Mouse (Mus musculus) liver, embryonic 12.5 days (tissue): Measurements from ENCODE around the gene Zbtb32. TPM values are rescaled to one million over a fixed set of nuclear protein-coding genes. Genes with fewer than 3 reads are reported as not detected.
A peak's percentile ranks its signal among the peaks of the same experiment; 100 is the strongest.

ENCODE experiments used
- ATAC-seq: fragments of 200-750 bp; cut with Nextera tagmentation; 2 replicates; pipeline ENCODE4 v1.8.0; 2017; ENCODE audit warnings: moderate number of reproducible peaks, mild to moderate bottlenecking, moderate library complexity
- H3K27ac ChIP-seq: fragments of 300-500 bp; sonication (generic); 2 replicates; pipeline ENCODE4 v1.5.1; 2016; ENCODE audit warnings: mild to moderate bottlenecking
- H3K27me3 ChIP-seq: fragments of 300-500 bp; sonication (generic); replicated peaks from 2 replicates; pipeline ENCODE4 v1.6.1; 2016; ENCODE audit warnings: mild to moderate bottlenecking, moderate library complexity
- H3K36me3 ChIP-seq: fragments of 300-500 bp; sonication (generic); 2 replicates; pipeline ENCODE4 v1.6.1; 2016; ENCODE audit warnings: mild to moderate bottlenecking, moderate library complexity
- H3K4me1 ChIP-seq: fragments of 300-500 bp; sonication (generic); 2 replicates; pipeline ENCODE4 v1.6.1; 2016
- H3K4me2 ChIP-seq: fragments of 300-500 bp; sonication (generic); 2 replicates; pipeline ENCODE4 v1.6.1; 2016; ENCODE audit warnings: mild to moderate bottlenecking, moderate library complexity
- H3K4me3 ChIP-seq: fragments of 300-500 bp; sonication (generic); 2 replicates; pipeline ENCODE4 v1.5.1; 2016; ENCODE audit warnings: mild to moderate bottlenecking, moderate library complexity
- H3K9ac ChIP-seq: fragments of 300-500 bp; sonication (generic); 2 replicates; pipeline ENCODE4 v1.6.1; 2016; ENCODE audit warnings: mild to moderate bottlenecking, moderate library complexity
- H3K9me3 ChIP-seq: fragments of 300-500 bp; sonication (generic); replicated peaks from 2 replicates; pipeline ENCODE4 v1.6.1; 2016; ENCODE audit warnings: mild to moderate bottlenecking, moderate library complexity
- WGBS: fragments of 180-500 bp; shearing (Covaris S2); methylation state at CpG from one replicate; pipeline ENCODE4 v1.1.7; 2016; ENCODE audit not compliant: insufficient replicate concordance; 5-methylcytosine and 5-hydroxymethylcytosine counted together
- polyA plus RNA-seq: library from polyadenylated mRNA; unstranded; fragments of >200 nt; fragmentation: Nextera tagmentation; extraction: Ambion mirVana; gene quantifications from 2 replicates; pipeline ENCODE4 v1.2.1, GENCODE M21; 2016

Zbtb32 gene
- polyA plus RNA-seq, 1 experiment from 2014 or later: 0.20 TPM

GRCm38 (mm10) chr7:30599933-30600353 is 1.2 kb upstream of the Zbtb32 start:
- peak overlapping the region; percentile 55 for H3K4me2 ChIP-seq
- H3K36me3 ChIP-seq: no peaks in the 10 kb centered on the region
- no peak overlapping the region for H3K27ac ChIP-seq
- WGBS: 2% methylated on average over 16 of the region's 16 CpGs
- peak; percentile 97 for ATAC-seq
- H3K9ac ChIP-seq: peak overlapping the region; percentile 40; the same call in 1 of the 2 replicates
- peaks cover 20% of the 10 kb centered on the region for H3K4me1 ChIP-seq
- 0 out of 2 replicates have a peak, but pooled peaks cover 8% of the 10 kb centered on the region for H3K27me3 ChIP-seq
- H3K9me3 ChIP-seq: no peaks in the 10 kb centered on the region
- H3K4me3 ChIP-seq: peak overlapping the region; percentile 25

- 68% methylated on average over 5 of the region's 5 CpGs for WGBS
- Histone ChIP-seq H3K27ac (no peak overlapping the region), H3K27me3 (0 out of 2 replicates have a peak, but pooled peaks cover 13% of the 10 kb centered on the region), H3K9me3 (no peaks in the 10 kb centered on the region), H3K4me2 (no peak overlapping the region), H3K4me1 (peaks cover 34% of the 10 kb centered on the region), H3K9ac (no peak overlapping the region), H3K36me3 (no peaks in the 10 kb centered on the region), H3K4me3 (no peak overlapping the region)
- no peak for ATAC-seq
Measured at GRCm38 (mm10) chr7:30596811-30597210, 1.9 kb downstream of the Zbtb32 start.

- H3K9ac ChIP-seq: no peak overlapping the region
- H3K4me2 ChIP-seq: no peak overlapping the region
- H3K36me3 ChIP-seq: no peaks in the 10 kb centered on the region
- H3K9me3 ChIP-seq: no peaks in the 10 kb centered on the region
- H3K4me3 ChIP-seq: no peak overlapping the region
- ATAC-seq: no peak
- 63% methylated on average over 5 of the region's 5 CpGs for WGBS
- peaks cover 34% of the 10 kb centered on the region for H3K4me1 ChIP-seq
- H3K27ac ChIP-seq: no peak overlapping the region
- H3K27me3 ChIP-seq: 0 out of 2 replicates have a peak, but pooled peaks cover 13% of the 10 kb centered on the region
Measured at GRCm38 (mm10) chr7:30596093-30596492, 2.6 kb downstream of the Zbtb32 start.

- H3K4me2 ChIP-seq: peak overlapping the region; percentile 27; the same call in 1 of the 2 replicates
- no peak for ATAC-seq
- 0 out of 2 replicates have a peak, but pooled peaks cover 13% of the 10 kb centered on the region for H3K27me3 ChIP-seq
- no peak overlapping the region for H3K4me3 ChIP-seq
- H3K9me3 ChIP-seq: no peaks in the 10 kb centered on the region
- H3K36me3 ChIP-seq: no peaks in the 10 kb centered on the region
- no peak overlapping the region for H3K27ac ChIP-seq
- peaks cover 30% of the 10 kb centered on the region for H3K4me1 ChIP-seq
- no peak overlapping the region for H3K9ac ChIP-seq
- 43% methylated on average over 4 of the region's 4 CpGs for WGBS
Measured at GRCm38 (mm10) chr7:30594510-30595024, 4.1 kb downstream of the Zbtb32 start.

- no peaks in the 10 kb centered on the region for H3K9me3 ChIP-seq
- H3K36me3 ChIP-seq: no peaks in the 10 kb centered on the region
- no peak overlapping the region; the same call in 1 of the 2 replicates for H3K9ac ChIP-seq
- H3K4me1 ChIP-seq: peaks cover 29% of the 10 kb centered on the region
- ATAC-seq: no peak
- no peak overlapping the region for H3K27ac ChIP-seq
- H3K27me3 ChIP-seq: 0 out of 2 replicates have a peak, but pooled peaks cover 13% of the 10 kb centered on the region
- 58% methylated on average over 10 of the region's 10 CpGs for WGBS
- H3K4me3 ChIP-seq: no peak overlapping the region
- H3K4me2 ChIP-seq: peak overlapping the region; percentile 27; the same call in 1 of the 2 replicates
Measured at GRCm38 (mm10) chr7:30593579-30594509, 4.9 kb downstream of the Zbtb32 start.

GRCm38 (mm10) chr7:30592772-30593423 is 5.8 kb downstream of the Zbtb32 start:
- H3K9me3 ChIP-seq: no peaks in the 10 kb centered on the region
- no peak overlapping the region for H3K4me2 ChIP-seq
- peaks cover 29% of the 10 kb centered on the region for H3K4me1 ChIP-seq
- WGBS: 45% methylated on average over 5 of the region's 5 CpGs
- no peak overlapping the region for H3K27ac ChIP-seq
- no peak for ATAC-seq
- H3K36me3 ChIP-seq: no peaks in the 10 kb centered on the region
- no peak overlapping the region for H3K4me3 ChIP-seq
- 0 out of 2 replicates have a peak, but pooled peaks cover 13% of the 10 kb centered on the region for H3K27me3 ChIP-seq
- no peak overlapping the region for H3K9ac ChIP-seq

- no peak overlapping the region for H3K9ac ChIP-seq
- 0 out of 2 replicates have a peak, but pooled peaks cover 5% of the 10 kb centered on the region for H3K27me3 ChIP-seq
- no peak overlapping the region for H3K4me2 ChIP-seq
- H3K27ac ChIP-seq: no peak overlapping the region
- peaks cover 4% of the 10 kb centered on the region for H3K36me3 ChIP-seq
- 69% methylated on average over 4 of the region's 4 CpGs for WGBS
- no peaks in the 10 kb centered on the region for H3K9me3 ChIP-seq
- no peak overlapping the region for H3K4me3 ChIP-seq
- H3K4me1 ChIP-seq: peaks cover 40% of the 10 kb centered on the region
- no peak for ATAC-seq
Measured at GRCm38 (mm10) chr7:30591605-30591951, 7.1 kb downstream of the Zbtb32 start.

- 78% methylated on average over 9 of the region's 9 CpGs for WGBS
Measured at GRCm38 (mm10) chr7:30590927-30591604, 7.6 kb downstream of the Zbtb32 start.

GRCm38 (mm10) chr7:30589435-30590301 is 9.0 kb downstream of the Zbtb32 start:
- H3K4me2 ChIP-seq: peak overlapping the region; percentile 94
- H3K9me3 ChIP-seq: no peaks in the 10 kb centered on the region
- WGBS: 31% methylated on average over 40 of the region's 40 CpGs
- peak overlapping the region; percentile 100 for H3K4me3 ChIP-seq
- H3K27ac ChIP-seq: peak overlapping the region; percentile 92
- H3K27me3 ChIP-seq: 0 out of 2 replicates have a peak, but pooled peaks cover 3% of the 10 kb centered on the region
- H3K9ac ChIP-seq: peak overlapping the region; percentile 100
- peaks cover 23% of the 10 kb centered on the region for H3K36me3 ChIP-seq
- H3K4me1 ChIP-seq: peaks cover 40% of the 10 kb centered on the region
- ATAC-seq: peak; percentile 38

More at GRCm38 (mm10) chr7:30590927-30591604, 7.6 kb downstream of the Zbtb32 start:
- H3K9me3 ChIP-seq: no peaks in the 10 kb centered on the region
- H3K9ac ChIP-seq: 0 out of 2 replicates have a peak overlapping the region, but pooled peaks have one; percentile 14
- ATAC-seq: no peak
- H3K36me3 ChIP-seq: peaks cover 9% of the 10 kb centered on the region
- peaks cover 45% of the 10 kb centered on the region for H3K4me1 ChIP-seq
- H3K27ac ChIP-seq: no peak overlapping the region
- H3K27me3 ChIP-seq: 0 out of 2 replicates have a peak, but pooled peaks cover 5% of the 10 kb centered on the region
- H3K4me3 ChIP-seq: no peak overlapping the region
- no peak overlapping the region for H3K4me2 ChIP-seq

GRCm38 (mm10) chr7:30588676-30589434 is 9.9 kb downstream of the Zbtb32 start, which contains the start of gene Kmt2b:
Gene Kmt2b, minus strand, starts transcription at chr7:30588726.
- Histone ChIP-seq H3K36me3 (peaks cover 31% of the 10 kb centered on the region), H3K9ac (peak within 1 kb of the TSS; percentile 100), H3K4me3 (peak within 1 kb of the TSS; percentile 100), H3K27ac (peak within 1 kb of the TSS; percentile 92), H3K27me3 (no peaks in the 10 kb centered on the region), H3K4me2 (peak within 1 kb of the TSS; percentile 94), H3K9me3 (no peaks in the 10 kb centered on the region), H3K4me1 (peaks cover 31% of the 10 kb centered on the region)
- peak; percentile 95 for ATAC-seq
- WGBS: under 1% methylated on average over 55 of the region's 68 CpGs
